Mouse (Mus musculus): ENCODE measurements at regions not wholly inside any gene's neighbourhood (a gene's known extent, or its start where the extent isn't known, plus 50 kb on each side); places are given as distances from the start of the nearest gene placed in this dataset.

DNA sequence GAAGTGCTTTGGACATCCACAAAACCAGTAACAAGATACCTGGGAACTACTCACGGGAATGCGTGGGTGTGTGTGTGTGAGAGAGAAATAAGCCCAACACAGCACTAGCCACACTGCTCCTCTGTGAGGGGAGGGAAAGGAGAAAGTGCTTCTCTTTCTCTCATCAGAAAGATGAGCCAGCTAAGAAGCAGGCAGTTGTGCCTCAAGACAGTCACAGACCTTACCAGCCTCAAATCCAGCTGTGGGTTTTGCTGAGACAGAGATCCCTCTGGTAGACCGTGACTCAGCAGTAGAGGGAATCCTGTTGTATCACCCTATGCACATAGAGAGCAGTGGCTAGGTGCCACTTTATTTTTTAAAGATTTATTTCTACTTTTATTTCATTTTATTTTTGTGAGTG lies 326.7 kb upstream of the Slc30a5 start:
- TF ChIP-seq POLR2AphosphoS2 (IDR thresholded peaks at IDR 0.05; ENCODE audit: low read depth, low read length), result no peak
- no peak for TF ChIP-seq CTCF (conservative IDR thresholded peaks at IDR 0.05 in 1 of 2, IDR thresholded peaks at IDR 0.05 in 1 of 2; ENCODE audit: low read depth in 2 of 2, low read length in 2 of 2)
- TF ChIP-seq POLR2A (IDR thresholded peaks at IDR 0.05; ENCODE audit: low read depth, low read length), result no peak
- TF ChIP-seq GABPA (IDR thresholded peaks at IDR 0.05; ENCODE audit: insufficient replicate concordance, low read depth, low read length), result no peak
- no peak for TF ChIP-seq BHLHE40 (IDR thresholded peaks at IDR 0.05; ENCODE audit: low read depth, low read length)
- no peak for TF ChIP-seq EP300 (IDR thresholded peaks at IDR 0.05; ENCODE audit: low read length)
- TF ChIP-seq TBP (conservative IDR thresholded peaks at IDR 0.05; ENCODE audit: low read depth, low read length), result no peak
- no peak for TF ChIP-seq ELF1 (IDR thresholded peaks at IDR 0.05; ENCODE audit: low read depth, low read length)
- TF ChIP-seq ZC3H11A (IDR thresholded peaks at IDR 0.05; ENCODE audit: low read depth, low read length), result no peak

Data from CH12.LX (cell line).